Mouse (Mus musculus) spleen, adult 18-20 months (tissue): Measurements from ENCODE around the gene Efcab3.
"Not testable (repeated sequence)": the region's sequence is repeated elsewhere in the genome, so short reads cannot be mapped to it uniquely, and the experiment has no call there.

ENCODE experiments used
- DNase-seq, 2 experiments: peaks; one replicate each; pipeline ENCODE4 v3.0.0; 2022; ENCODE audit warnings: mixed read lengths in 2 of 2

Efcab3 gene

DNA sequence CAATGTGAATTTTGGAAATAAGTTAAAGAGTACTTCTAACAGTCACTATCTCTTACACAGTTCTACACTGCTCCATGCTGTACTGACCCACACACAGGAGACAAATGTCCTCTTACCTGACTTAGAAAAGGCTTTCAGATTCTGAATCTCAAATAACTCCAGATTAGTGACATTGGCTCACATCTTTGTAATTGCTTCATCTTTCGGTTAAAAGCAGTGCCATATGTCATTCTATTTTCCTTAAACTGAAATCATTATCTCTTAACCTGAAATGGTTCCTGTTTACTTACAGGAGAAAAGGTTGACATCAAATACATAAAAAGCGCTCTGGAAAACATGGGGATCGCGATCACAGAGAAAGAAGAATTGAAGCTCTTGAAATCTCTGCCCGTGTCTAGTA lies at the start of gene Efcab3:
Efcab3 (plus strand) TSS at position 301 of the 400 bp plus-strand sequence.
- DNase-seq: no peak

DNA sequence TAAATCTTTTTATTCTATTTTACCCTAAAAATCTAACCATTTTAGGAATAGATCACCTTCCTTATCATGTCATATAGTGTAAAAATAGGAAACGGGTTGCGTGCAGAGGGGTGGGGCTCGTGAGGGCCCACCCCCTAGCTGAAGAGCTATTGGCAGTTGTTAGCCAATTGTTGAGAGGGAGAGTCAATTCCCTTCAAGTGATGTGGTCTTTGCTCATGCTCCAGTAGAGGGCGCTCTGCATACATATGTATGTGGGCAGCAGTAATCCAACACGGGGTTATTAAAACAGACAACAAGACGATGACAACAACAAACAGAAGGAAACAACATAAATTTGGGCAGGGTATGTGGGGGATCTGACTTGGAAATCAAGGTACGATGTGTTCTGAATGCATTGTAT lies 42.3 kb upstream of the Efcab3 start:
- DNase-seq: no peak

DNA sequence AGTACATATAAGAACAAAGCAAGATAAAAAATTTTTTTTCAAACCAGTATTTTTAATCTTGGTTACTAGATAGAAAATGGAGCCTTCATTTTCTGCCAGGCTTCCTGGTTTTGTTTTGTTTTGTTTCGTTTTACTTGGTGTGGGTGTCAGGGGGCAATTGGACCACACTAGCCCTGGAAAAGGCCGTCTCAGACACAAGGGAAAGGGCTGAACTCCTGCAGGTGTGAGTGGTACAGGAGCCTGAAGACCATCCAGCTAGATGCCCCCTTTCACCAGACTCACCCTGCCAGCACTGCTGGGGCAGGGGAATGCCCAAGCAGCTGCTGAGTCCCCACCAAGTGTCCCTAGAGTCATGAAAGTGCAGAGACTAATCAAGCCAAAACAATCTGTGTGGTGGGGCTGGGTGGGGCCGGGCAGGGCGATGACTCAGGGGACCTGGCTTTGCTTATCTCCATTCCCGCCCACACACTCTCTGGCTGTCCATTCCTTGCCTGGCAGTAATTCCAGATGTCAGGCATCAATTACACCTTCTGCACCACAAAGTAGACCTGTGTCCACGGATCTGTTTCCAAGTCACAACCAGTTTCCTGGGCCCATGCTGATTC lies 34.5 kb upstream of the Efcab3 start:
- no peak for DNase-seq

DNA sequence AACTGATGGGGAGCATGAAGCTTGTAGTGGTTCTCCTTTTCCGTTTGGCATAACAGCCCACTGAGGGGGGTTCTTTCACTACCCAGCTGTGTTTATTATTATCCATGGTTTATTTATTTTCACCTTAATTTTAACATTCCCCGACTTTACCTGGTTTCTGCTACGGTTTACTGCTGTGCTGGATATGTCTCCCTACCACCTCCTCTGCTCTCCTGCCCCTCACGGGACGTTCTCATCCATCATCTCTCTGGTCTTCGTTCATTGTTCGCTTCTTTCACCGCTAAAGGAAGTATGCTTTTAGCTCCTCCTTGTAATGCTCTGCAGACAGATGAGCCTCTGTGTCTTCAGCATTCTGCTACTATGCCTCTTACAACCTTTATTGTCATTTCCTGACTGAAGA lies 33.9 kb upstream of the Efcab3 start:
- no peak for DNase-seq

DNA sequence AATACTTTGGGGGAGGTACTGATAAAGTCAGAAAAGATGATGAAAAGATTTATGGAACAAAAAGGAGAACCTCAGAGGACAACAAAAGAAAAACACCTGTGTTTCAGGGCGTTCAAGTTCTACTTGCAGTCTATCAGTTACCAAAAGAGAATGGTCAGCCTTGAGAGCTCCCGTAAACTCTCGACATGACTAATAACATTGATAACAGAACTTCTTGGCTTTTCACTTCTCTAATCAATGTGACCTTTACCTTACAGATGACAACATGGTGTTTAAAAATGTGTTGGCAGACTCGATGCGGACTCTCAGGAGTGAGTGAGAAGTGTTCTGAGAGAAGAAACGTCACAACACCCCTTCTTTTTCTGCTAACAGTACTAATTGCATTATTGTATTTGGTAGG lies 33.2 kb upstream of the Efcab3 start:
- no peak for DNase-seq

DNA sequence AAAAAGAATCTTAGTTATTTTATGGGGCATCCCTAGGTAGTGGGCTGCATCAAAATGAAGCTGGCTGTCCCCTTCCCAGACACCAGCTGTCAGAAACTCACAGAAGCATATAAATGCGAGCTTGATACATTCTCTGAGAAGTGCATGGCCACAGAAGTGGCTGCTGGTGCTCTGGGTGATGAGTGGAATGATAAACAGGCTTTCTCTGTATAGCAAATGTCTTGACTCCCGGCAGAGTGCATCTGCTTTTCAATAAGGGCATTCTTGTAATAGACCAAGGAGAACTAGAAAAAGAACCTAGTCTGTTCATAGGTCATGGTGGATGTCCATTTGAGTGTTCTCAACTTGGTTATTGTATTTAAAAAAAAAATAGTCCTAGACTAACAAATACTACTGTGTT lies 32.3 kb upstream of the Efcab3 start:
- DNase-seq: no peak

DNA sequence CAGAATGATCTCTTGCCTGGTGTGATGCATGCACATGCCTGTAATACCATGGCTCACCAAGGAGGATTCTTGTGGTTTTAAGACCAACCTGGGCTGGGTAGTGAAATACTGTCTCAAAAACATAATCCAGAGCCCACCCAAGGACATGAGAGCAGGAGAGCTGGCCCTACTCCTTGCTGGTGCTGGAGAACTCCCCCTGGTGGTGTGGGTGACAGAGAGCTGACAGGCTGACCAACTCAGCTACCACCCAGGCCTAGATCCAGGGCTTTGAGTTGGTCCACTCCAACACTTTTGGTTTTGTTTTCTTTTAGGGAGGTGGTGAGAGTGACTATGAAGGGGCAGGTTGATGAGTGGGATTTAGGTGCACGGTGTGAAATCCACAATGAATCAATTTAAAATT lies 28.3 kb upstream of the Efcab3 start:
- DNase-seq: no peak

DNA sequence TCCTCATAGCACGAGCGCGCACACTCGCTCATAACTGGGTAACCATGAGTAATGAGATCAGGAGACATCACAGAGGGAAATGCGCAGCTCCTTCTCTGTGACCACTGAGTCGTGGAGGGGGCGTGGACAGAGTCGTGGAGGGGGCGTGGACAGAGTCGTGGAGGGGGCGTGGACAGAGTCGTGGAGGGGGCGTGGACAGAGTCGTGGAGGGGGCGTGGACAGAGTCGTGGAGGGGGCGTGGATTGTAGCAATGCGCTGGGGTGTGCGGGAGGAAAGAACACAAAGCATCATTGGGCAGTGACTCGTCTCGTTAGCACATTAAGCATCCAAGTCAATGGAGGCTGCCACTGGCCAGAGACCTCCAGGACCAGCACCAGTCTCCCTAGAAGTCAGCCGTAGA lies 49.1 kb downstream of the Efcab3 start:
- DNase-seq: not testable (repeated sequence)

DNA sequence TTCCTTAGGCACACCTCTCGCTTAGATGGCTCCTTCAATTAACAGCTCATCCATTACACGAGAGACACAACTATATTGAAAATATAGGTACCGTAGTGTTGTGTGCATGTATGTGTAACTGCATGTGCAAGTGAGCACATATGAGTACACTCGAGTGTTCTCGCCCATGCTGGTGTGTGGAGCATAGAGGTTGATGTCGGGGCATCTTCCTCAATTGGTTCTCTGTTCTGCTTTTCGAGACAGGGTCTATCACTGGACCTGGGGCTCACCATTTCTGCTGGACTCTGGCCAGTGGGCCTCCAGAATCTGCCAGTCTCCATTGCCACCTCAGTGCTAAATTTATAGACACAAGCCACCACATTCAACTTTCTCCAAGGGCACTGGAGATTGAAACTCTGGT lies 54.4 kb downstream of the Efcab3 start:
- DNase-seq: no peak

DNA sequence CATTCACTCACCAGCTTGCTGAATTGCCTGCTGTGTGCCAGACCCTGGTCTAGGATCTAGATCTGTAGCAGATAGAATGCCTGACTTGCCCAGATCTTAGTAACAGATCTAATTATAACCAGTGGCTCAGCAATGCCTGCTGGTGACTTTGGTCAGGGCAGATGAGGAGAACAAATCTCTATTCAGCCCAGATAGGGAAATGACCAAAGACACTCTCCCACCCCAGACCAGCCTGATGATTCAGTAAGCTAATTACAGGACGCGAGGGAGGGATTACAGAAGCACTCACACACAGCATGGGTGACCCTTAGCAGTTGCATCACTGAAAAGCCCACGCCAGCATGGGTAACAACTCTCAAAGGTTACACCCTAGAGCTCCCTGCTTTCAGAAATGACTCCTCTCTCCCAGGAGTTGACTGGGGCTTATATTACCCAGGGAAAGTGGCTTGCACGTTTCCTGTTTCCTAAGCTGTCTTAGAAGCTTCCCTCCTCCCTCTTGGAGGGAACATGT lies 57.2 kb downstream of the Efcab3 start:
- no peak for DNase-seq

DNA sequence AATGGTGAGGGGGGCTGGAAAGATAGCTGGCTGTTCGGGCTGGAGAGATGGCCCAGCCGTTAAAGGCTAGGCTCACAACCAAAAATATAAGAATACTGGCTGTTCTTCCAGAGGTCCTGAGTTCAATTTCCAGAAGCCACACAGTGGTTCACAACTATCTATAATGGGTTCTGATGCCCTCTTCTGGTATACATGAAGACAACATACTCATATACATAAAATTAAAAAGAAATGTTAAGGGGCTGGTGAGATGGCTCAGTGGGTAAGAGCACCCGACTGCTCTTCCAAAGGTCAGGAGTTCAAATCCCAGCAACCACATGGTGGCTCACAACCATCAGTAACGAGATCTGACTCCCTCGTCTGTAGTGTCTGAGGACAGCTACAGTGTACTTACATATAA lies 58.4 kb downstream of the Efcab3 start:
- DNase-seq: not testable (repeated sequence)

DNA sequence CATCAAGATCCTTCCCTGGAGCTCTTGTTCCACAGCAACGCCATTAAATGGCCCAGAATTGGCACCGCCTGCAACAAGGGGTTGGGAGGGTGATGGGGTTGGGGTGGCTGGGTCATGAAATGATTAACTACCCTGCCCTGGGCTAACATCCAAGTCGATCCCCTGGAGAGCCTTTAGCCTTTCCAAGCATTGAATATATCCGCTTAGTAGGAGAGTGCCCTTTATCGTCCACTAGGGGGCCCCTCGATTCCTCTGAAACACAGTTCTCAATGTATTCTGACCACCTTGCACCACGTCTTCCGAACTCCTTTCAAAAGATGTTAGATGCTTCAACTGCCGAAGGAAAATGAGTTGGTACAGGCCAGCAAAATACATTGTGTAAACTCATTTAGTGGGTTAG lies 60.6 kb downstream of the Efcab3 start:
- peak in 1 of 2 experiments; percentile 26 for DNase-seq

DNA sequence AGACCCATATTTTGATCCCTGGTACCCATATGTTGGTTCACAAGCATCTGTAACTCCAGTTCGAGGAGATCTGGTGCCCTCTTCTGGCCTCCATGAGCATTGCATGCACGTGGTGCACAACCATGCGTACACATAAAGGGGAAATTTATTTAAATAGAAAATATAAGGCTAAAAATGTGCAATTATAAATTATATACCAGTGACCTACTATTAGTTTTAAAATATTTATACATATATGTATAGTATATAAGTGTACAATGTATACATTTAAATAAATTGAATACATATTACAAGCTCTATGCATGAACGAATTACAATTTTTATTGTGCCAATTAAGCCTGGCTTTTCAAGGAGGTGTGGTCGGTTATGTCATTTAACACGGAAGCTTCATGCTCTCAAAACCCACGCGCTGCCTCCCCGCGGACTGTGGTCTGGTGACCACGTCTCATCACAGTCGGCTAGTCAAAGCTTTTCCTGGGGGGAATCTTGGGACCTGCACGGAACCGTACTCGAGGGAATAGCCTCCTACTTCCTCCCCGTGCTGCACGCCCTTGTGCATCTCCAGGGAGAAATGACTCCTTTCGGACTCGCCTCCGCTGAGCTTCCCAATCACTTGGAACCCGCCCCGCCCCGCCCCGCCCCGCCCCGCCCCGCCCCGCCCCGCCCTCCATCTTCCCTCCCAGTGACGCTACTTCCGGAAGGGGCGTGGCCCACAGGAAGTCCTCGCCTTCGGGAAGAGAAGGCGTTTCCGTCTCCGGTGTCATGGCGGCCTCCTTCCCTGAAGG lies 62.5 kb downstream of the Efcab3 start, which contains the start of gene Mettl2:
Mettl2 (plus strand) TSS at position 691 of the 785 bp plus-strand sequence.
- peak; percentile 68 to 69 for DNase-seq

DNA sequence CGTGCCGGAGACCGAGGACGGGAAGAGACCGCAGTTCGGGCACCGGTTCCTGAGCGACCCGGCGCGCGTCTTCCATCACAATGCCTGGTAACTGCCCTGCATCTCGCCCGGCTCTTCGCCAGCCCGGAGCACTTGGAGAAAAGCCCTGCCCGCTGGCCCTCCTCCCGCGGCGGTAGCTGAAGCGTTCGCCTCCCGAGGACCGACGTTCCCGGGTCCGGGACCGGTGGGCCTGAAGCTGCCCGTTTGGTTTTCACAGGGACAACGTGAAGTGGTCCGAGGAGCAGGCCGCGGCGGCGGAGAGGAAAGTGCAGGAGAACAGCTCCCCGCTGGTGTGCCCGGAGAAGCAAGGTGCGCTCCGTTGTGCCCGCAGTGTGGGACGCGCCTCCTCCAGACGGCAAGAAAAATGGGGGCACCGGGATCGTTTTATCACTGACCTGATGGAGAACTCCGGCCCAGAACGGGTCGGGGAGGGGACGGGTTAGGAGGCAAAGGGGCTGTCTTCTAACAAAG lies 63.2 kb downstream of the Efcab3 start:
- no peak for DNase-seq

DNA sequence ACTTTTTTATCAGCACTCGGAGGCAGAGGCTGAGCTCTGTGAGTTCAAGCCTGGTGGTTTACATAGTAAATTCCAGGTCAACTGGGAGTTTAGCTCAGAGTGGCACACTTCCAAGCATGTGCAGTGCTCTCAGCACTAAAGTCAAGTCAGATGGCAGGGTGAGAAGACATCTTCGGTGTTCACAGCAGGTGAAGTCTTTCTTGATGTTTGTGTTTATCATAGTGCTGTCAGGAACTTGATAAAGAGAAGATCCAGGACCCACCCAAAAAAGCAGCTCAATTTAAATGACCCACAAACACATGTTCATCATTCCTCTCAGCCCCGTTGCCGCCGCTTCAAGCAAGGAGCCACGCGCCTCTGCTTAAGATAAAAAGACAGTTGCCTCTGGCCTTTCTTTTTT lies 72.3 kb downstream of the Efcab3 start:
- no peak for DNase-seq

DNA sequence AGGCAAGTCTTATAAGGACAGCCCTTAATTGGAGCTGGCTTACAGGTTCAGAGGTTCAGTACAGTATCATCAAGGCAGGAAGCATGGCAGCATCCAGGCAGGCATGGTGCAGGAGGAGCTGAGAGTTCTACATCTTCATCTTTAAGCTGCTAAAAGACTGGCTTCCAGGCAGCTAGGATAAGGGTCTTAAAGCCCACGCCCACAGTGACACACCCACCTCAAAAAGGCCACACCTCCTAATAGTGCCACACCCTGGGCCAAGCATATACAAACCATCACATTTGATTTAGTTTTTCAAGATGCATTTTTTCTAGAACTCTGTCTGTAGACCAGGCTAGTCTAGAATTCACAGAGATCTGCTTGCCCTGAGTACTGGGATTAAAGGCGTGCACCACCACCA lies 73.9 kb downstream of the Efcab3 start:
- not testable (repeated sequence) for DNase-seq

DNA sequence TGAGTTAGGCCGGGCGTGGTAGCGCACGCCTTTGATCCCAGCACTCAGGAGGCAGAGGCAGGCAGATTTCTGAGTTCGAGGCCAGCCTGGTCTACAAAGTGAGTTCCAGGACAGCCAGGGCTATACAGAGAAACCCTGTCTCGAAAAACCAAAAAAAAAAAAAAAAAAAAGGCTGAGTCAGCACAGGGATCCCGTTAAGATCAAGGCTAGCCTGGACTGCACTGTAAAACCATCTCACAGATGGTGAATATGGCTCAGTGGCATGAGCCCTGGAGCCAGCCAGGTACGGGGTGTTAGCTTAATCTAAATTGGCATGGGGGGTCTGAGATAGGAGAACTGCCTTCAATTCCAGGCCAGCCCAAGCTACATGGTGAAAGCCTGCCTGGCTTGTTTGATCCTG lies 77.1 kb downstream of the Efcab3 start:
- DNase-seq: not testable (repeated sequence)

DNA sequence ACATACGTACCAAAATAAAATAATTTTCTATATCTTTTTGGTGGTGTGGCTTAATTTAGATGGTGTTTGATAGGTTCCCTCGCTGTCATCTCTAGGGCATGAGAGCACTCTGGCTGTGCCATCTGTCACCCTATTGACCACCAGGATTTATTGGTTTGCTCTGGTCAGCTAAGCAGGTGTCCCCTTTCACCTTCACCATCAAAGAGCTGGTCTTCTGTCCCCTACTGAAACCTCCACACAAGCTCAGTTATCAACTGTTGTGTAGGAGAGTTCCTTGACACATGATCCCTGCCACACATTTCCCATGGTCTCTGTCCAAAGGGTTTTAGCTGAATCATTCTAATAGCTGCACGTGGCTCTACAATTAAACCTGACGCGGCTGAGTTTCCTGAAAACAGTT lies 77.7 kb downstream of the Efcab3 start:
- no peak for DNase-seq

DNA sequence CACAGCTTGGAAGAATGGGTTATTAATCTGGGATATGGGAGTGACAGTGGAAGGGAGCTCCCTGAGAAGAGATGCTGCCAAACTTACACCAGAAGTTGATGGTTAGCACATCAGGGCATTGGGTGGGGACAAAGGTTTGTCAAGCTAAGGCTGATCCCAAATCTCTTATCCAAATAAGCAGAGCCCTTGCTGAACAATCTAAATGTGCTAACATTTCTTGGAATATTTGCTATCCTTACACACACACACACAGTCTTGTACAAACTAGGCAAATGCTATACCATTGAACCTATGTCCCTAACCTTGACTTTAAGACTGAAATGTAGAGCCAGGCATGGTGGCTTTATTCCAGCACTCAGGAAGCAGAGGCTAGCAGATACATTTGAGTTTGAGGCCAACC lies 80.2 kb downstream of the Efcab3 start:
- DNase-seq: no peak

DNA sequence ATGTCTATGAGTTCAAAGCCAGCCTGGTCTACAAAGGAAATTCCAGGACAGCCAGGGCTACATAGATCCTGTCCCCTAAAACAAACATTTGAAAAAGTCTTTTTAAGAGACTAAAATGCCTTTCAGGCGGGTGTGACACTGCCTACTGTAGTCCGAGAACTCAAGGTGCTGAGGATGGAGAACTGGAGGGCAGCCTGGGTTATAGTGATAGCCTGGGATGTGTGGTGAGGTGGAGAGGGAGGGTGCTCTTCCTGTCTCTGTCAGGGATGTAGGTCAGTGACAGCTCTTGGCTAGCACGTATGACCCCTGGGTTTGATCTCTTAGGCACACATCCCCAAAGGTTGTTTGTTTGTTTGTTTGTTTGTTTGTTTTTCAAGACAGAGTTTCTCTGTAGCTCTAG lies 80.7 kb downstream of the Efcab3 start:
- no peak for DNase-seq

DNA sequence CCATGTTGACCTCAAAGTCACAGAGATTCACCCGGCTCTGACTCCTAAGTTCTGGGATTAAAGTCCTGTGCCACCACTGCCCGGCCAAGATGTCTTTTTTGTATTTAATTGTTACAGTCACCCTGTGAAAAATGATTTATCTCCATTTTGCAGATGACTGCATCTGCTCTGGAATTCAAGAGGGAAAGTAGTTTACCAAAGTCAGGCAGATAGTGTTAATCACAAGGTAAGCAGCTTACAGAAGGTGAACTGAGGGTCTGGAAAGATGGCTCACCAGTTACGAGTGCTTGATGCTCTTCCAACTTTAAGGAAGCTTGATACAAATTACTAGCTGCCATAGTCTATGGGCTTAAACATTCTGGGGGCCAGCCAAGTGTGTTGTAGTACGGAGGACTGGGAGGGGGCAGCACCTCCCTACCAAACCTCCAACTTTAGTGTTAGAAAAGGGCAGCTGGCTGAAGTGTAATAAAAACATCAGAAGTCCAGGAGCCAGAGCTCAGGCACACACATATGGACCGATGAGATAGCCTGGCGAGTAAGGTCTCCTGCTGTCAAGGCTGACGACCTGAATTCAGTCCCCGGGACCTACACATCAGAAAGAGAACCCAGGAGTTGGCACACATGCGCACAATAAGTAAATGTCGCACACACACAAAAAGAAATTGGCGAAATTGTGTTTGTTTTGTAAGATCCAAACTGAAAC lies 81.3 kb downstream of the Efcab3 start:
- DNase-seq: no peak

DNA sequence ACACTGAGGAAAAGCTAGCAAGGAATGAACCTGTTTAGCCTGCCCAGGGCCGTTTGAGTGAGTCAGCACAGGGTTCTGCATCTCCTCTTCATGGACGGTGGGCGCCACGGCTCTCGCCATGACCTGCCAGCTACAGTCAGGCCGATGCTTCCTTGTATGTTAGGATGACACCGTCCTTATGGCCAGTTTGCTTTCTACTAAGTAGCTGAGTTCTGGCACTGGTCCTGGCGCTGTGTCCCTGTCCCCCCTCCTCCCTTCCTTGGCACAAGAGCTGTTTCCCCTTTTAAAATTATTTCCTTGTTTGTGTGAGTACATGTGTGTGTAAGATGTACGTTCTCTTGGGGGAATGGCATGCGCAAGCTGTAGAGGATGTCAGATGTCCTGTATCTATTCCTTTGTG lies 81.8 kb downstream of the Efcab3 start:
- DNase-seq: no peak

DNA sequence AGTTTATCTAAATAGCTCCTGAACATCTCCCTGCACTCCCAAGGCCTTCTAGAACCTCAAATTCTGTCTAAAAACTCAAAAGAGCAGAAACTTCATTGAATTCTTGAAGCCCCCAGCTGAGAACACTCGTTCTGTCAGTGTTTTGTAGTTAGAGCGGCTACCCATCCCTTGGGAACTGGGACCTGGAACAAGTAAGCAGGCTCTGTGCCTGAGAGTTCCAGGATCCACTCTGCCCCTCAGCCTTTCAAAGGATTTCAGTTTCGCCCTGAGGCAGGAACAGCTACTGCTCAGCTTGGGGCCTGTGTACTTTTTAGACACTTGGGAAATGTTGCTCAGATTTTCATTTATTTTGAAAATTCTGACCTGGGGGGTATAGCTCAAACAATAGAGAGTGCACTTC lies 83.2 kb downstream of the Efcab3 start, which contains the start of gene Gm10842:
Gm10842 (plus strand) TSS at position 301 of the 400 bp plus-strand sequence.
- no peak for DNase-seq
